Mouse (Mus musculus) brain, embryonic 14.5 days (tissue): ENCODE results near the gene Prpf40b.

Experiments used
- CTCF ChIP-seq: fragments of 200-500 bp; IDR thresholded peaks from 2 replicates; pipeline ENCODE4 v1.5.1; 2012; ENCODE audit warnings: inconsistent platforms, mild to moderate bottlenecking, moderate library complexity, borderline replicate concordance; ENCODE audit not compliant: insufficient read depth, insufficient read length; ENCODE audit errors: extremely low read depth
- POLR2A ChIP-seq: fragments of 200-500 bp; IDR thresholded peaks from 2 replicates; pipeline ENCODE4 v1.6.1; 2012; ENCODE audit warnings: mild to moderate bottlenecking, inconsistent platforms, borderline replicate concordance; ENCODE audit not compliant: poor library complexity, insufficient read depth, insufficient read length, severe bottlenecking; ENCODE audit errors: extremely low read depth

DNA sequence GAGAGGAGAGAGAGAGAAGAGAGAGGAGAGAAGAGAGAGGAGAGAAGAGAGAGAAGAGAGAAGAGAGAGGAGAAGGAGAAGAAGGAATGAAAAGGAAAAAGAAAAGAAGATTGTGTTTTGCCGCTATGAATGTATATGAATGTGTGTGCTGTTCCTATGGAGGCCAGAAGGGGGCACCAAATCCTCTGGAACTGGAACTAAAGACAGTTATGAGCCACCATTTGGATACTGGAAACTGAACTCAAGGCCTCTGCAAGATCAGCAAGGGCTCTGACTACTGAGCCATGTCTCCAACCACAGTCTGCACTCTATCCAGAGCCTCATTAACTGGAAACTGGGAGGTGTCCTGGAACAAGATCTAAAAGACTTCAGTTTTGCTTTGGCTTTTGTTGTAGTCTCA lies 32.1 kb downstream of the Prpf40b start:
- peak; percentile 52; the same call in 1 of the 2 replicates for TF ChIP-seq CTCF
- TF ChIP-seq POLR2A: no peak
